Mouse (Mus musculus): Measurements from ENCODE around the gene Ube2r2. TPM values are rescaled to one million over a fixed set of nuclear protein-coding genes. Genes with fewer than 3 reads are reported as not detected.
A peak's percentile ranks its signal among the peaks of the same experiment; 100 is the strongest.

Ube2r2 gene
- polyA plus RNA-seq, 1 experiment from 2014 or later, result 99.5 TPM

DNA sequence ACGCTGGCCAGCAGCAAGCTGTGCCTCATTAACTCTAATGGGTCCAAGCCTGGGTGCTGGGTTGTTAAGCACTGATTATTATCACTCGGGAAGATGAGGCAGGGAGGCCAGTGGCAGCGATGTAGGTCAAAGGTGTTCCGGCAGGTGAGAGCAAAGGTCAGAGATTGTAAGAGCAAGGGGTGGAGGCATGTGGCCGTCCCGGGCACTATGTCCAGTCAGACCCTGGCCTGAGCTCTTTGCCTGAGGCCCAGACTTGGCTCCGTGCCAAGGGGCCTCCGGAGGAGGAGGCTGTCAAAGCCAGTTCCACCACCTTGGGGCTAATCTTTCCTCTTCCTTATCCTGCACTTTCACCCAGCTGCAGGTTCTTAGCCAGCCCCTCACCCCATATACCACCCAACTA, 39.4 kb upstream of the Ube2r2 start:
- H3K9me3 ChIP-seq (ENCODE audit: control insufficient read depth, low read length), result no peaks in the 10 kb centered on the region
- H3K4me2 ChIP-seq (ENCODE audit: low read depth), result no peak overlapping the region
- 71% methylated on average over 8 of the region's 8 CpGs for WGBS
- H3K27ac ChIP-seq (ENCODE audit: low read depth, low read length), result no peak overlapping the region
- no peak overlapping the region for H3K4me3 ChIP-seq (ENCODE audit: low read depth, low read length)
- peaks cover 20% of the 10 kb centered on the region for H3K27me3 ChIP-seq (ENCODE audit: control insufficient read depth, insufficient read depth, low read length)
- H3K9ac ChIP-seq (ENCODE audit: low read length), result no peak overlapping the region
- no peaks in the 10 kb centered on the region for H3K36me3 ChIP-seq (ENCODE audit: control insufficient read depth, insufficient read depth, low read length)
- peaks cover 6% of the 10 kb centered on the region for H3K4me1 ChIP-seq (ENCODE audit: control insufficient read depth, insufficient read depth, low read length)
- ATAC-seq (ENCODE audit: insufficient read depth, low FRiP score, low TSS enrichment), result no peak
- no peak for DNase-seq (ENCODE audit: low spot score)

DNA sequence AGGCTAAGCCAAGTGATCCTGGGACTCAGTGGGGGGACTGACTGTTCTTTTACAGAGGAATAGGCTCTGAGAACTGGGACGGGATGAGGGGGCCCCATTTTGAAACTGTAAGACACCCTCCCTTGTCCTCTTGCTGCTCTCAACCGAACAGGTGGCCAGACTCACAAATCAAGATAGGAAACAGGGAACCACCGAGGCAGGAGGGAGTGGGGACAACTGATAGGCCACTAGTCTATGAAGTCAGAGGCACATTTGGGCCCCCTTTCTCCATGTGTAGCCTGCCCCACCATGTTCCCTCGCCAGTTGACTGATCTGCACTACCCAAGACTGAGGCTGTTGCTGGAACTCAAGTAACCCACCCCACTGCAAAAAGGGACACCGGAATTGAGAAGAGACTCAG, 38.7 kb upstream of the Ube2r2 start:
- no peak overlapping the region for H3K4me3 ChIP-seq (ENCODE audit: low read depth, low read length)

DNA sequence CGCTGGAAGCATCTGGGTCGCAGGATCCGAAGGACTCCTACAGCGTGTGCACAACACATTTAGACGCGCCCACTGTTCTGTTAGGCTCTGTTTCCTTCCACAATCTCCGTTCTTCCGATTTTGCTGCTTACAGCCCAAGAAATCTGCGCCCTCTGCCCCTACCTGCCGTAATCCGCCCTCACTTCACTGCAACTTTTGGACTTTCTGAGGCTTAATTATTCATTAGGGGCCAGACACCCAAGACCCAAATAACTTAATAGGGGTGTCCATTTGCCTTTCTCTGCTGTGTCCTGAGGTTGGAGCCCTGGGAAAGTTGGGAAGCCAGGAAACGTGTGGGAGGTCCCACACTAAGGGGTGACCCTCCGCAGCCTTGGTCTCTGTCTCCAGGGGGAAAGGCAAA, 38.2 kb upstream of the Ube2r2 start:
- Histone ChIP-seq H3K36me3 (ENCODE audit: control insufficient read depth, insufficient read depth, low read length) (no peaks in the 10 kb centered on the region), H3K4me3 (ENCODE audit: low read depth, low read length) (peak overlapping the region; percentile 30; the same call in 1 of the 2 replicates), H3K27ac (ENCODE audit: low read depth, low read length) (no peak overlapping the region), H3K4me2 (ENCODE audit: low read depth) (peak overlapping the region; percentile 71), H3K4me1 (ENCODE audit: control insufficient read depth, insufficient read depth, low read length) (peaks cover 6% of the 10 kb centered on the region), H3K9ac (ENCODE audit: low read length) (no peak overlapping the region), H3K27me3 (ENCODE audit: control insufficient read depth, insufficient read depth, low read length) (peaks cover 20% of the 10 kb centered on the region), H3K9me3 (ENCODE audit: control insufficient read depth, low read length) (no peaks in the 10 kb centered on the region)
- ATAC-seq (ENCODE audit: insufficient read depth, low FRiP score, low TSS enrichment), result no peak
- WGBS, result 38% methylated on average over 13 of the region's 13 CpGs
- no peak for DNase-seq (ENCODE audit: low spot score)

More for the DNA sequence above, 38.7 kb upstream of the Ube2r2 start:
- H3K36me3 ChIP-seq (ENCODE audit: control insufficient read depth, insufficient read depth, low read length), result no peaks in the 10 kb centered on the region
- H3K27ac ChIP-seq (ENCODE audit: low read depth, low read length), result no peak overlapping the region
- WGBS, result 73% methylated on average over 5 of the region's 5 CpGs
- H3K9me3 ChIP-seq (ENCODE audit: control insufficient read depth, low read length), result no peaks in the 10 kb centered on the region
- ATAC-seq (ENCODE audit: insufficient read depth, low FRiP score, low TSS enrichment), result no peak
- peaks cover 6% of the 10 kb centered on the region for H3K4me1 ChIP-seq (ENCODE audit: control insufficient read depth, insufficient read depth, low read length)
- H3K9ac ChIP-seq (ENCODE audit: low read length), result no peak overlapping the region
- H3K27me3 ChIP-seq (ENCODE audit: control insufficient read depth, insufficient read depth, low read length), result peaks cover 20% of the 10 kb centered on the region
- DNase-seq (ENCODE audit: low spot score), result no peak
- no peak overlapping the region for H3K4me2 ChIP-seq (ENCODE audit: low read depth)

DNA sequence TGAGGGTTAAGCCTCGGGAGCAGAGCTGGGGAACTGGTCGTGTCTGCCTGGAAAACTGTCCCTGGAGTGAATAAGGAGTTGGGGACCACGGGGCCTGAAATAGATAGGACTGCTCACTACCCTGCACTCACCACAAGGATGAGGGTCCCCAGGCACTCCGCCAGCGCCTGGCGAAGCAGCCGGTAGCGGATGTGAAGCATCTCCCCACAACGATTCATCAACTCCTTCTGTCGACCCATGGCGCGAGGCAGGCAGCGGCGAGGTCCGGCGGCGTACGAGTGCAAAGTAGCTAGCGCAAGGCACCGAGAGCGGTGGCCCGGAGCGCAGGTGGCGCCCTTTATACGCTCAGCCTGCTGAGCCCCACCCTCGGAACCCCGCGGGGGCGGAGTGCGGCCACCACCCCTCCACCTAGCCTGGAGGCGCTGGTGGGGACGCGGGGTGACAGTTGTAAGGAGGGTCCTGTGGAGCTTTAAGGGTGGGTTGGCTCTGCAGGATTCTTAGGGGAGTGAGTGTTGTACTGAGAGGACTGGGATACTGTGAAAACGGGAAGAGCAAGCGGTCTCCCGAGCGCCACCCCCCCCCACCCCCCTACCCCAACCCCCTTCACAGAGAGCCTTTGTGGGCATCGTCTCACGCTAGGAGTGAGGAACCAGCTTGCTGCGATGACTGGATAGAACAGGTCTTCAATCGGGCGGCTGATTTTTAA, 37.5 kb upstream of the Ube2r2 start, which contains the start of gene Aqp3:
Aqp3 (minus strand) TSS at position 313 of the 706 bp plus-strand sequence.
- H3K36me3 ChIP-seq (ENCODE audit: control insufficient read depth, insufficient read depth, low read length), result no peaks in the 10 kb centered on the region
- peak within 1 kb of the TSS; percentile 9; the same call in 1 of the 2 replicates for H3K9ac ChIP-seq (ENCODE audit: low read length)
- peaks cover 20% of the 10 kb centered on the region for H3K27me3 ChIP-seq (ENCODE audit: control insufficient read depth, insufficient read depth, low read length)
- DNase-seq (ENCODE audit: low spot score) (peak; percentile 52), ATAC-seq (ENCODE audit: insufficient read depth, low FRiP score, low TSS enrichment) (0 out of 2 replicates have a peak, but pooled peaks have one; percentile 27)
- no peaks in the 10 kb centered on the region for H3K9me3 ChIP-seq (ENCODE audit: control insufficient read depth, low read length)
- peak within 1 kb of the TSS; percentile 71 for H3K4me2 ChIP-seq (ENCODE audit: low read depth)
- WGBS, result 1% methylated on average over 42 of the region's 42 CpGs
- H3K4me3 ChIP-seq (ENCODE audit: low read depth, low read length), result peak within 1 kb of the TSS; percentile 30
- H3K4me1 ChIP-seq (ENCODE audit: control insufficient read depth, insufficient read depth, low read length), result peaks cover 6% of the 10 kb centered on the region
- no peak within 1 kb of the TSS for H3K27ac ChIP-seq (ENCODE audit: low read depth, low read length)

DNA sequence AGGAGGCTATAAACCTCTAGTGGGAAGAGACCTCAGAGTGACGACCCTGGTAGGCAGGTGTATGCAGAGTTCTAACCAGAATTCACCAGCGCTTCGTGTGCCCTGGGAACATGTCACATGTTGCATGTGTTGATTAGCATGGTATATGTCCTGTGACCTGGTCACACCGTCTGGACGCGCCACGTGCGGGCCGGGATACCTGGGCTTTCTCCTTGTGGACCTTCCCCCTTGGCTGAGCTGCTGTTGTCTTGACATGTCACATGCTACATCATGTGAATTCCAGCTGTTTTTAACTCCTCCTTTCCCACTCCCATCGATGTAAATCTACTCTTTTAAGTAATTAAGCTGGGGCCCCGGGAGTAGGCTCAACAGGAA, 37.0 kb upstream of the Ube2r2 start:
- peak overlapping the region; percentile 30 for H3K4me3 ChIP-seq (ENCODE audit: low read depth, low read length)
- no peak for ATAC-seq (ENCODE audit: insufficient read depth, low FRiP score, low TSS enrichment)
- peak overlapping the region; percentile 71 for H3K4me2 ChIP-seq (ENCODE audit: low read depth)
- H3K27ac ChIP-seq (ENCODE audit: low read depth, low read length), result no peak overlapping the region
- DNase-seq (ENCODE audit: low spot score), result no peak
- no peak overlapping the region for H3K9ac ChIP-seq (ENCODE audit: low read length)
- peaks cover 6% of the 10 kb centered on the region for H3K4me1 ChIP-seq (ENCODE audit: control insufficient read depth, insufficient read depth, low read length)
- 16% methylated on average over 11 of the region's 11 CpGs for WGBS
- H3K27me3 ChIP-seq (ENCODE audit: control insufficient read depth, insufficient read depth, low read length), result peaks cover 20% of the 10 kb centered on the region
- no peaks in the 10 kb centered on the region for H3K9me3 ChIP-seq (ENCODE audit: control insufficient read depth, low read length)
- no peaks in the 10 kb centered on the region for H3K36me3 ChIP-seq (ENCODE audit: control insufficient read depth, insufficient read depth, low read length)

DNA sequence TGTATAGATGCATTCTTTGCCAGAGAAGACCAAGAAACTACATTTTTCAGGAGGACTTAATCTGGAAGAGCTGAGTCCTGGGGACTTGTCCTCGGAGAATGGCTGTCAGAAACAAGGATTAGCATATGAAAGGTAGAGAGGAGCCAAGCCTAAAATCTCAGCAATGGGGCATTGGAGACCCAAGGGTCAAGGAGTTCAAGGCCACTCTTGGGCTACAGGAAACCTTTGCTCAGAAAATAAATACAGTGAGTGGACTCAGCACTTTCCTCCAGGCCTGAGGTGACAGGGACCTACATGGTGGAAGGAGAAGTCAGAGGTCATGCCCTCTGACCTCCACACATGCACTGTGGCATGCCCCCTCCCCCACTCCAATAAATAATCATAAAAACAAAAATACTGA, 34.6 kb upstream of the Ube2r2 start:
- no peaks in the 10 kb centered on the region for H3K9me3 ChIP-seq (ENCODE audit: control insufficient read depth, low read length)
- H3K4me2 ChIP-seq (ENCODE audit: low read depth), result no peak overlapping the region
- no peak for DNase-seq (ENCODE audit: low spot score)
- H3K27me3 ChIP-seq (ENCODE audit: control insufficient read depth, insufficient read depth, low read length), result peaks cover 20% of the 10 kb centered on the region
- peaks cover 6% of the 10 kb centered on the region for H3K4me1 ChIP-seq (ENCODE audit: control insufficient read depth, insufficient read depth, low read length)
- ATAC-seq (ENCODE audit: insufficient read depth, low FRiP score, low TSS enrichment), result no peak
- H3K4me3 ChIP-seq (ENCODE audit: low read depth, low read length), result no peak overlapping the region
- no peak overlapping the region for H3K9ac ChIP-seq (ENCODE audit: low read length)
- WGBS, result 22% methylated on average over 1 of the region's 1 CpGs
- no peaks in the 10 kb centered on the region for H3K36me3 ChIP-seq (ENCODE audit: control insufficient read depth, insufficient read depth, low read length)
- H3K27ac ChIP-seq (ENCODE audit: low read depth, low read length), result no peak overlapping the region

DNA sequence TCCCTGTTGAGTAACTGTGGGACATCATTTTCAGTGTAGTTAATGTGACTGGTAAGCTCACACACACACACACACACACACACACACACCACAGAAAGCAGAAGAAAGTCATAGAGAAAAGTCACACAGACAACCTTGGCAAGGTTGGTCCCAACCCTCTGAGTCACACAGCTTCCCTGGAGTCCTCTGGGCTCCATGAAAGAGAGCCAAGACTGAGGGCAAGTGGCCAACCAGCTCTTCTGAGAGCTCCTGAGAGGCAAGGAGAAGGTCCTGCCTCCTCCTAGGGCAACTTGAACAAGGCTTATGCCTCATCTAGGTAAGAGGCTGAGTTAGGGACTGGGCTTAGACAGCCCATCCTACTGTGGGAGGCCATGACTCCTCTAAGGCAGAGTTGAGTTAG, 32.6 kb upstream of the Ube2r2 start:
- Histone ChIP-seq H3K4me3 (ENCODE audit: low read depth, low read length) (no peak overlapping the region), H3K4me1 (ENCODE audit: control insufficient read depth, insufficient read depth, low read length) (peaks cover 3% of the 10 kb centered on the region; the same call in 1 of the 2 replicates), H3K9ac (ENCODE audit: low read length) (no peak overlapping the region), H3K27ac (ENCODE audit: low read depth, low read length) (no peak overlapping the region), H3K27me3 (ENCODE audit: control insufficient read depth, insufficient read depth, low read length) (peaks cover 9% of the 10 kb centered on the region), H3K36me3 (ENCODE audit: control insufficient read depth, insufficient read depth, low read length) (no peaks in the 10 kb centered on the region), H3K4me2 (ENCODE audit: low read depth) (no peak overlapping the region), H3K9me3 (ENCODE audit: control insufficient read depth, low read length) (no peaks in the 10 kb centered on the region)
- DNase-seq (ENCODE audit: low spot score) (no peak), ATAC-seq (ENCODE audit: insufficient read depth, low FRiP score, low TSS enrichment) (no peak)

DNA sequence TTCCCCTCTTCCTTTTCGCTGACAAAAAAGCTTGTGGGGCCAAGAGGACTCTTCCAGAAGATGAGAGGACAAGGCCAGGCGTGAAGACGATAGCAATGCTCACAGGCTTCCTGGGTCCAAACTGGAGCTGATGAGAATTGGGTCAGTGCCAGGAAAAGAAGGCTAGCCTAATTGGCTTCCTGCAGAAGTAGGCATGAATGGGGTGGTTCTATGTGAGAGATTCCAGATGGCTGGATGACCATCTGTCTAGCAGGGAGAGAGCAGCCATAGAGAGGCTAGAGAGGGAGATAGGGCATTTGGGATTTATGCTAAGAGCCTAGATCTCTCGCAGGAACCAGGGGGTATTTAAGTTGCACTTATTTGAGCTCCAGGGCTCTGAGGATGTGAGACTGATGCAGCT, 28.1 kb upstream of the Ube2r2 start:
- H3K36me3 ChIP-seq (ENCODE audit: control insufficient read depth, insufficient read depth, low read length), result no peaks in the 10 kb centered on the region
- H3K27me3 ChIP-seq (ENCODE audit: control insufficient read depth, insufficient read depth, low read length), result no peaks in the 10 kb centered on the region
- H3K4me1 ChIP-seq (ENCODE audit: control insufficient read depth, insufficient read depth, low read length), result no peaks in the 10 kb centered on the region
- ATAC-seq (ENCODE audit: insufficient read depth, low FRiP score, low TSS enrichment), result no peak
- no peaks in the 10 kb centered on the region for H3K9me3 ChIP-seq (ENCODE audit: control insufficient read depth, low read length)
- H3K27ac ChIP-seq (ENCODE audit: low read depth, low read length), result no peak overlapping the region
- no peak overlapping the region for H3K4me3 ChIP-seq (ENCODE audit: low read depth, low read length)
- WGBS, result 74% methylated on average over 4 of the region's 4 CpGs
- no peak overlapping the region for H3K9ac ChIP-seq (ENCODE audit: low read length)
- H3K4me2 ChIP-seq (ENCODE audit: low read depth), result no peak overlapping the region
- DNase-seq (ENCODE audit: low spot score), result no peak

DNA sequence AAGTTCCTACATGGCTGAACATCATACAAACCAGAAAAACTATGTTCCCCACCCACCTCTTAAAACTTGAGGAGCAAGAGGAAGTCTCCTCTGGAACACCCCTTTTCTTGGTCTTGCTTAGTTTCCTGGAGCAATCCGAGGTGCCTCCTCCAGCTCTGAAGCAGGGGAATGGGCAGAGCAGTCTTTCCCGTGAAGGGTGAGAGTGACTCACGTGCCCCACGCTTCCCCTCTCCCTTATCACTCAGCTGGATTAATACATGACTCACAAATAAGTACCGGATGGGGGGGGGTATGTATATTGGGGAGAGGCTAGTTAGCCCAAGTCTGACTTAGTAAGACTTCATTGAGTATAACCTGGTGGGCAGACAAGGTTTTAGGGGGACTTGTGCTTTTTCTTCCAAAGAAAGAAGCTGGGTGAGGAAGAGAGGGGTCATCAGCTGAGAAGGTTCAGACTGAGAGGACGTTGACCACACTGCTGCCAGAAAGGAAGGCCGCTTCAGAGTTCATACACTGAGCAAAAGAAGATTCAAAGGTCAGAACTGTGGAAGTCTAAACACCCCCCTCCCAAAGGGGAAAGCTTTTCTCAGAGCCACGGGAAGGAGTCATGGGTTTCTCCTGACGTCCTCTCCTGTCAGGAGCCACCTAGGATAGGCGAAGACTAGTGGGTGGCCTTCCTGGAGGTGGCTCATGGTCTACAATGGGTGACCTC, 26.7 kb upstream of the Ube2r2 start:
- Histone ChIP-seq H3K27me3 (ENCODE audit: control insufficient read depth, insufficient read depth, low read length) (no peaks in the 10 kb centered on the region), H3K9ac (ENCODE audit: low read length) (no peak overlapping the region), H3K4me3 (ENCODE audit: low read depth, low read length) (no peak overlapping the region), H3K9me3 (ENCODE audit: control insufficient read depth, low read length) (no peaks in the 10 kb centered on the region), H3K27ac (ENCODE audit: low read depth, low read length) (no peak overlapping the region), H3K4me2 (ENCODE audit: low read depth) (no peak overlapping the region), H3K36me3 (ENCODE audit: control insufficient read depth, insufficient read depth, low read length) (no peaks in the 10 kb centered on the region), H3K4me1 (ENCODE audit: control insufficient read depth, insufficient read depth, low read length) (no peaks in the 10 kb centered on the region)
- 85% methylated on average over 10 of the region's 10 CpGs for WGBS
- ATAC-seq (ENCODE audit: insufficient read depth, low FRiP score, low TSS enrichment) (no peak), DNase-seq (ENCODE audit: low spot score) (no peak)

All from neural tube, embryonic 11.5 days (tissue).